Mouse (Mus musculus): ENCODE results near the gene Wdfy1. TPM values are rescaled to one million over a fixed set of nuclear protein-coding genes. Genes with fewer than 3 reads are reported as not detected.
A peak's percentile ranks its signal among the peaks of the same experiment; 100 is the strongest.

Gene Wdfy1
- total and polyA plus RNA-seq, 2 experiments from 2014 or later = 73.6 to 77.7 TPM

DNA sequence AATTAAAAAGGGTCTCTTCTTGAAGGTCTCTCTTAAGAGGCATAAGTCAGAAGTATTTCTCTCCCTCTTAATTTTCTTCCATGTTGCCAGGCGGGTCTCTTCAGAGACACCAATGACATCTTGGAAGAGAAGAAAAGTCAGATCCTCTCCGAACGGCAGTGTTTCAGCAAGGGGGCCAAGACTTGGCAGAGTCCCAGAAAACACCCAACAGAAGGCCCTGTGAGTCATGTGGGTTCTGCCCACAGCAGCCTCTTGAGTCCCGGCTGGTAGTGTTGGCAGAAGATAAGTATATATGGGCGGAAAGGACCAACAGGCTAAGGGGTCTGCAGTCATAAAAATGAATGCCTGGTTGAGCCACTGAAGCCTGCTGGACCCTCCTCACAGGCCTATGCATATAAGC is 30.9 kb upstream of the Wdfy1 start:
- Histone ChIP-seq H3K4me3 (ENCODE audit: low read length) (no peak overlapping the region), H3K27ac (no peak overlapping the region), H3K27me3 (ENCODE audit: insufficient read depth, low read length) (no peaks in the 10 kb centered on the region), H3K36me3 (ENCODE audit: insufficient read depth, low read length) (no peaks in the 10 kb centered on the region), H3K9me3 (ENCODE audit: low read length) (no peaks in the 10 kb centered on the region), H3K4me2 (ENCODE audit: low read depth, low read length) (no peak overlapping the region), H3K4me1 (ENCODE audit: insufficient read depth, low read length) (no peaks in the 10 kb centered on the region), H3K9ac (replicated peaks; ENCODE audit: low read length) (no peak overlapping the region)
- no peak for TF ChIP-seq CTCF (IDR thresholded peaks at IDR 0.05; ENCODE audit: low read depth)
- ATAC-seq = peak; percentile 53
- peak; percentile 70 for DNase-seq (ENCODE audit: low spot score)
- WGBS = 46% methylated on average over 5 of the region's 5 CpGs

DNA sequence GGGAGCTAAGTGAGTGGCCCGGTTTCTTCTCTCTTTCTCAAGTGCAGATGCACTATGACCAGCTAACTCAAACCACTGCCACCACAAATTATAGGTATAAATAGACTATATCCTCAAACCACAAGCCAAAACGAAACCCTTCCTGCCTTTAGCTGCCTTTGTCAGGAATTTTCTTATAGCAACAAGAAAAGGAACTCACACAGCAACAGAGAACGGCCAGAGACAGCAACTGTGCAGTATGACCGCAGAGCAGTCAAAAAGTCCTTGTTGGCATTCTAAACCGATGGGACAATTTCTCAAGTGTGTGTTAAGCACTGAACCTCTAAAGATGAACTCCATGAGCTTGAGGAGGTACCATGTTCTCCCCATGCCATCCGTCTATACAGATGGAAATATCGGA is 27.7 kb upstream of the Wdfy1 start:
- no peak overlapping the region for H3K9ac ChIP-seq (replicated peaks; ENCODE audit: low read length)
- no peak for TF ChIP-seq CTCF (IDR thresholded peaks at IDR 0.05; ENCODE audit: low read depth)
- H3K36me3 ChIP-seq (ENCODE audit: insufficient read depth, low read length) = no peaks in the 10 kb centered on the region
- DNase-seq (ENCODE audit: low spot score) = no peak
- H3K4me1 ChIP-seq (ENCODE audit: insufficient read depth, low read length) = no peaks in the 10 kb centered on the region
- no peak overlapping the region for H3K4me2 ChIP-seq (ENCODE audit: low read depth, low read length)
- no peak overlapping the region for H3K27ac ChIP-seq
- no peaks in the 10 kb centered on the region for H3K27me3 ChIP-seq (ENCODE audit: insufficient read depth, low read length)
- no peak overlapping the region for H3K4me3 ChIP-seq (ENCODE audit: low read length)
- H3K9me3 ChIP-seq (ENCODE audit: low read length) = no peaks in the 10 kb centered on the region
- no peak for ATAC-seq
- 78% methylated on average over 7 of the region's 7 CpGs for WGBS

DNA sequence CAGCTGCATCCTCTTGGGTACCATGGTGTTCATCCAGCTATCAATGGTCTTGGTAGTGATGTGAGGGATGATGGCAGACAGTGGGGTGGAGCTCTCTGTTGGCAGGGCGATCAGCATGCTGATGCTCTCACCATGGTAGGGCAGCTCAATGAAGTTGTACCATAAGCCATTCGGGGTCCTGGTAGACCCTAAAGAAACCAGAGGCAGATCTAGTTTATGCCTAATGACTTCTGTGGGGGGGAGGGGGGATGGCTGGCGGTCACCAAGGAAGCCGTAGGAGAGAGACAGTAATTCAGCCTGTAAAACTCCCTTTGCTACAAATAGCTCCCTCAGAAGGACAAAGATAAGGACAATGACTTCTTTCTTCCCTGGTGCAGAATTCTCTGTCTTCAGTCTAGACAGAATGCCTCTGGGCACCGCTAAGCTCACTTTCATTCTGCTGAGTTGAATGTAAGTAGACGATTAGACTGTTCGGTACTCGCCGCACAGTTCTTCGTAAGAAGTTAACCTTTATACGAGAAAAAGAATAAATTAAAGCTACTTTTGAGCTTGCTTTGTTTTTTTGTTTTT is 27.0 kb upstream of the Wdfy1 start:
- DNase-seq (ENCODE audit: low spot score) = peak; percentile 52
- TF ChIP-seq CTCF (IDR thresholded peaks at IDR 0.05; ENCODE audit: low read depth) = no peak
- H3K27ac ChIP-seq = no peak overlapping the region
- WGBS = 54% methylated on average over 11 of the region's 11 CpGs
- H3K9ac ChIP-seq (replicated peaks; ENCODE audit: low read length) = no peak overlapping the region
- H3K4me2 ChIP-seq (ENCODE audit: low read depth, low read length) = no peak overlapping the region
- no peaks in the 10 kb centered on the region for H3K36me3 ChIP-seq (ENCODE audit: insufficient read depth, low read length)
- peak; percentile 80 for ATAC-seq
- H3K4me3 ChIP-seq (ENCODE audit: low read length) = no peak overlapping the region
- H3K9me3 ChIP-seq (ENCODE audit: low read length) = no peaks in the 10 kb centered on the region
- H3K4me1 ChIP-seq (ENCODE audit: insufficient read depth, low read length) = no peaks in the 10 kb centered on the region
- H3K27me3 ChIP-seq (ENCODE audit: insufficient read depth, low read length) = no peaks in the 10 kb centered on the region

DNA sequence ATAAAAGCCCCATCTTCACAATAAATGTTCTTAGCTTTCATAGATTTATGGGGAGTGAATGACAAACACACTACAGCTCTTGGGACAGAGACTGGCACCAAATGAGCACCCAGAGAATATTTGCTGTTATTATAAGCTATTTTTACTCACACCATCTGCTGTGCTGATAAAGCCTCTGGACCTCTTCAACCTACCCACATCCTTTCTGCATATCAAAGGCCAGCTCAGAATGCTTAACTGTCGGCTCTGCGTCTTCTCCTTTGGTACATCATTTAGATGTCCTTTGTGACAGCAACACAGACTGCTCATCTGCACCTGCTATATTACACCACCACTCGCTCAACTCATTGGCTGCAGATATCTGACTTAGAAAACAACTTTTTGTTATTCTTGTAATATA is 21.1 kb upstream of the Wdfy1 start:
- Histone ChIP-seq H3K27me3 (ENCODE audit: insufficient read depth, low read length) (no peaks in the 10 kb centered on the region), H3K4me3 (ENCODE audit: low read length) (no peak overlapping the region), H3K9ac (replicated peaks; ENCODE audit: low read length) (no peak overlapping the region), H3K4me2 (ENCODE audit: low read depth, low read length) (no peak overlapping the region), H3K9me3 (ENCODE audit: low read length) (no peaks in the 10 kb centered on the region), H3K27ac (no peak overlapping the region), H3K36me3 (ENCODE audit: insufficient read depth, low read length) (no peaks in the 10 kb centered on the region), H3K4me1 (ENCODE audit: insufficient read depth, low read length) (no peaks in the 10 kb centered on the region)
- no peak for DNase-seq (ENCODE audit: low spot score)
- no peak for ATAC-seq
- WGBS = 81% methylated on average over 3 of the region's 3 CpGs
- TF ChIP-seq CTCF (IDR thresholded peaks at IDR 0.05; ENCODE audit: low read depth) = no peak

DNA sequence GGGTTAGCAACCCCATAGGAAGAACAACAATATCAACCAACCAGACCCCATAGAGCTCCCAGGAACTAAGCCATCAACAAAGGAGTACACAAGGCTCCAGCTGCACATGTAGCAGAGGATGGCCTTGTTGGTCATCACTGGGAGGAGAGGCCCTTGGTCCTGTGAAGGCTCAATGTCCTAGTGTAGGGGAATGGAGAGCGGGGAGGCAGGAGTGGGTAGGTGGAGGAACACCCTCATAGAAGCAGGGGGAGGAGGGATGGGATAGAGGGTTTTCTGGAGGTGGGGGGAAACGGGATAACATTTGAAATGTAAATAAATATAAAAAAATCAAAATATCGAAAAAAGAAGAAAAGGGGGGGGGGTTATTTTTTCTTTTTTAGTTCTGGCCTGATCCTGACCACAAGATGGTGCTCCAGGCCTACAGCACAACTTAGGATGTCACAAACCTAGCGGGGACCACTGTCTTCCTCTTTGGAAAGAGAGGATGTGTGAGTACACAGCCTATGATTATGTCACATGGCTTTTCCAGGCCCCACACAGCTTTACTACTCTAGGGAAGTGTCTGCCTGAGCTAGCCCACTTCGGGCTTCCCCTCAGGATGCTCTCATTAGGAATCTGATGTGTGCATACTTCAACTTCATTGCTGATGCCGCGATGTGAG is 10.5 kb upstream of the Wdfy1 start:
- no peak overlapping the region for H3K4me2 ChIP-seq (ENCODE audit: low read depth, low read length)
- peak; percentile 85 for TF ChIP-seq CTCF (IDR thresholded peaks at IDR 0.05; ENCODE audit: low read depth)
- no peak overlapping the region for H3K9ac ChIP-seq (replicated peaks; ENCODE audit: low read length)
- H3K4me1 ChIP-seq (ENCODE audit: insufficient read depth, low read length) = no peaks in the 10 kb centered on the region
- 69% methylated on average over 7 of the region's 7 CpGs for WGBS
- peaks cover 13% of the 10 kb centered on the region for H3K36me3 ChIP-seq (ENCODE audit: insufficient read depth, low read length)
- H3K27ac ChIP-seq = no peak overlapping the region
- DNase-seq (ENCODE audit: low spot score) (peak; percentile 82), ATAC-seq (peak; percentile 86)
- no peaks in the 10 kb centered on the region for H3K27me3 ChIP-seq (ENCODE audit: insufficient read depth, low read length)
- H3K4me3 ChIP-seq (ENCODE audit: low read length) = no peak overlapping the region
- H3K9me3 ChIP-seq (ENCODE audit: low read length) = no peaks in the 10 kb centered on the region

DNA sequence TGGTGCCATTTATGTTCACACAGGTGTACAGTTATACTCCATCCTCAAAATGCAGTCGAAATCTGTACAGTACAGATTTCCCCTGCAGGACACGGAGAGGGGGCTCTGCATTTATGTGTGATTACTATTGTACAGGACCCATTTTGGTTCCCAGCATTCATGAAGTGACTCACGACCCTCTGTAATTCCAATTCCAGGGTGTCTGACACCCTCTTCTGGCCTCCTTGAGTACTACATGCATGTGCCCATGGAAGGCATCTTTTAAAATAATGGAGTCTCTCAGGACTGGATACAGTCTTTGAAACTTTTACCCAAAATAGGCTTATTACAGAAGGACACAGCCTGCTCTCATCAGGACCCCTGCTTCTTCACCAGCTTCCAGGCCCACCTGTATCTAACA is 6.5 kb upstream of the Wdfy1 start:
- DNase-seq (ENCODE audit: low spot score) (no peak), ATAC-seq (no peak)
- Histone ChIP-seq H3K36me3 (ENCODE audit: insufficient read depth, low read length) (peaks cover 32% of the 10 kb centered on the region), H3K9me3 (ENCODE audit: low read length) (no peaks in the 10 kb centered on the region), H3K27ac (no peak overlapping the region), H3K4me2 (ENCODE audit: low read depth, low read length) (no peak overlapping the region), H3K4me3 (ENCODE audit: low read length) (no peak overlapping the region), H3K27me3 (ENCODE audit: insufficient read depth, low read length) (no peaks in the 10 kb centered on the region), H3K9ac (replicated peaks; ENCODE audit: low read length) (no peak overlapping the region), H3K4me1 (ENCODE audit: insufficient read depth, low read length) (no peaks in the 10 kb centered on the region)
- WGBS = 79% methylated on average over 3 of the region's 3 CpGs
- TF ChIP-seq CTCF (IDR thresholded peaks at IDR 0.05; ENCODE audit: low read depth) = peak; percentile 46

DNA sequence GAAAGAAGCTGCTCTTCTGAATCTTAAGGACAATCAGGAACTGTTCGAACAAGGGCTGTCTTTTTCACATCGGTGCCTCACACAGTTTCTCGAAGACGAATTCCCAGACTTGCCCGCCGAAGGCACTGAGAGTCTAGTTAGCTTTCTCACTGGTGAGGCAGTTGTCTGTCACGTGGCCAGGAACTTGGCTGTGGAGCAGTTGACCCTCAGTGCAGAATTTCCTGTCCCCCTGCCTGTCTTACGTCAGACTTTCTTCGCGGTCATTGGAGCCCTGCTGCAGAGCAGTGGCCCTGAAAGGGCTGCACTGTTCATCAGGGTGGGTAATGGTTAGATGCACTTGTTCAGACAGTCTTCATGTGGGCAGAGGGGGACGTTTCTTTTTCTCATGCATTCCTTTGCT is 2.1 kb upstream of the Wdfy1 start:
- Histone ChIP-seq H3K4me2 (ENCODE audit: low read depth, low read length) (no peak overlapping the region), H3K36me3 (ENCODE audit: insufficient read depth, low read length) (peaks cover 32% of the 10 kb centered on the region), H3K9ac (replicated peaks; ENCODE audit: low read length) (no peak overlapping the region), H3K27me3 (ENCODE audit: insufficient read depth, low read length) (no peaks in the 10 kb centered on the region), H3K4me3 (ENCODE audit: low read length) (no peak overlapping the region), H3K4me1 (ENCODE audit: insufficient read depth, low read length) (no peaks in the 10 kb centered on the region), H3K27ac (no peak overlapping the region), H3K9me3 (ENCODE audit: low read length) (no peaks in the 10 kb centered on the region)
- no peak for ATAC-seq
- 83% methylated on average over 11 of the region's 11 CpGs for WGBS
- TF ChIP-seq CTCF (IDR thresholded peaks at IDR 0.05; ENCODE audit: low read depth) = no peak
- DNase-seq (ENCODE audit: low spot score) = no peak

Measured in hindbrain, postnatal 0 days (tissue).